Mouse (Mus musculus): Measurements from ENCODE around the gene Sp1.
A peak's percentile ranks its signal among the peaks of the same experiment; 100 is the strongest.

Sp1 gene

GRCm38 (mm10) chr15:102399229-102400221, 6.4 kb upstream of the Sp1 start:
- DNase-seq = peak; percentile 72

- no peak for DNase-seq
Measured at GRCm38 (mm10) chr15:102400476-102401045, 5.4 kb upstream of the Sp1 start.

DNA sequence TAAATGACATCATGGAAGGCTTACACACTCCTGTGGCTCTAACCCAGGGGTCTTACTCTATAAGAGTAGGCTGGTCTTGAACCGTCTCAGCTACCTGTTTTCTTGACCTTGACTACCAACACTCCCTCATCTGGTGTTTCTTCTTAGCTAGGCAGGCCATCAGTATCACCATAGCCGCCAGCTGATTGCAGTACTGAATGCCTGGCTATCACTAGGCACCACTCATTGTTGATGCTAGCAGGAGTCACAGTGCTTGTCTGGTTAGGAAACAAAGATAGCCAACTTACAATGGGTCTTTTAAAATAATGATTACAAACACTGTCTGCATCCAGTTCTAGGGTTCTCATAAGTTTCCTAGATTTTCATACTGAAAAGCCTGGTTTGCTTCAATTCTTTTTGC, 4.7 kb upstream of the Sp1 start:
- DNase-seq = no peak

DNA sequence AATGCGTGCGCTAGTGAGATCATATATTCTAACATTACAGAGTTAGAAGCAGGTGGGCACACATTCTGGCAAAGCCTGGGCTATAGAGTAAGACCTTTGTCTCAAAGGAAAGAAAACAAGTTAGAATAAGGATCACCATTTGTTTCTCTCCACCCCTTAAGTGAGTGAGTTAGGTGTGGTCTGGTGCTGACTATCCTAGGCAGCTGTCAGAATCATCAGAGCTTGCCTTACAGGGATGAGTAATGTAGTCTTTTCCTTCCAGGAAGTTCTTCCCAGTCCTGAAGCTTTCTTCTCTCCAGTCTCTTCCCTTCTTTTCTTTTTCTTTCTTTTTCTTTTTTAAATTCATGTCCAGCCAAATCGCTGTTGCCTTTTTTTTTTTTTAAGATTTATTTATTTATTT, 3.7 kb upstream of the Sp1 start:
- no peak for DNase-seq

GRCm38 (mm10) chr15:102404608-102405488, 1.1 kb upstream of the Sp1 start:
- DNase-seq = peak; percentile 29

GRCm38 (mm10) chr15:102406196-102406911, 411 bp downstream of the Sp1 start:
- peak; percentile 82 for DNase-seq

DNA sequence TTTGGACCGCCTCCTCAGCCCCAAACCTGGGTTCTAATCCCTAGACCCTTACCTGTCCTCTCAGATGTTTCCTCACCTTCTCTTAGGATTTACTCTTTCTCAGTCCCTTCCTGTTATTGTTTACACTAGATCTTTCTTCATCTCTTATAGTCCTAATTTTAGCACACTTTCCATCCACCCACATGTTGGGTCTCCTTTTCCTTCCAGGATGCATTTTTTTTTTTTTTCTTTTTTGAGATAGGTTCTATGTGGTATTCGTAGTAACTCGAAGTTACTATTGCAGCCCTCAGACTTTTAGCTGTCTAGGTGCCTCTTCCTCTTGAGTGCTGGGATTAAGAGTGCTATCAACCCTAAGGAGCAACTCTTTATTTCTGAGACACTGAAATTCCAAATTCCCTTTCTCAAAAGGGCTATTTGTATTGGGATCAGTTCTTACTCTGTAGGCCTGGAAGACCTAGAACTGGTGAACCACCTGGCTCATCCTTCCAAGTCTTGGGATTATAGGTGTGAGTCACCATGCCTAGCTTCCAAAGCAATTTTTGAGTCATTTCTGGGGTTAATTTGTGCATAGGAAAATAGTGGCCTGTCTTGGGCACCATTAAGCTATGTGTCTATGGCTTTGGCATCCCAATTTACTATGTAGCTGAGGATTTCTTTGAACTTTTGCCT, 1.1 kb downstream of the Sp1 start:
- no peak for DNase-seq

- peak; percentile 55 for DNase-seq
Measured at GRCm38 (mm10) chr15:102407681-102408557, 2.0 kb downstream of the Sp1 start.

DNA sequence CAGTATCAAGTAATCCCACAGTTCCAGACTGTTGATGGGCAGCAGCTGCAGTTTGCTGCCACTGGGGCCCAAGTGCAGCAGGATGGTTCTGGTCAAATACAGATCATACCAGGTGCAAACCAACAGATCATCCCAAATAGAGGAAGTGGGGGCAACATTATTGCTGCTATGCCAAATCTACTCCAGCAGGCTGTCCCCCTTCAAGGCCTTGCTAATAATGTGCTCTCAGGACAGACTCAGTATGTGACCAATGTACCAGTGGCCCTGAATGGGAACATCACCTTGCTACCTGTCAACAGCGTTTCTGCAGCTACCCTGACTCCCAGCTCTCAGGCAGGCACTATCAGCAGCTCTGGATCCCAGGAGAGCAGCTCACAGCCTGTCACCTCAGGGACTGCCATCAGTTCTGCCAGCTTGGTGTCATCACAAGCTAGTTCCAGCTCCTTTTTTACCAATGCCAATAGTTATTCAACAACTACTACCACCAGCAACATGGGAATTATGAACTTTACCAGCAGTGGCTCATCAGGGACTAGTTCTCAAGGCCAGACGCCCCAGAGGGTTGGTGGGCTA, 2.7 kb downstream of the Sp1 start:
- DNase-seq = peak; percentile 14

DNA sequence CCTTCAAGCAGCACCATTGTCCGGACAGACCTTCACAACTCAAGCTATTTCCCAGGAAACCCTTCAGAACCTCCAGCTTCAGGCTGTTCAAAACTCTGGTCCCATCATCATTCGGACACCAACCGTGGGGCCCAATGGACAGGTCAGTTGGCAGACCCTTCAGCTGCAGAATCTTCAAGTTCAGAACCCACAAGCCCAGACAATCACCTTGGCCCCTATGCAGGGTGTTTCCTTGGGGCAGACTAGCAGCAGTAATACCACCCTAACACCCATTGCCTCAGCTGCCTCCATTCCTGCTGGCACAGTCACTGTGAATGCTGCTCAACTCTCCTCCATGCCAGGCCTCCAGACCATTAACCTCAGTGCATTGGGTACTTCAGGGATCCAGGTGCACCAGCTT, 3.3 kb downstream of the Sp1 start:
- DNase-seq = peak; percentile 22

DNA sequence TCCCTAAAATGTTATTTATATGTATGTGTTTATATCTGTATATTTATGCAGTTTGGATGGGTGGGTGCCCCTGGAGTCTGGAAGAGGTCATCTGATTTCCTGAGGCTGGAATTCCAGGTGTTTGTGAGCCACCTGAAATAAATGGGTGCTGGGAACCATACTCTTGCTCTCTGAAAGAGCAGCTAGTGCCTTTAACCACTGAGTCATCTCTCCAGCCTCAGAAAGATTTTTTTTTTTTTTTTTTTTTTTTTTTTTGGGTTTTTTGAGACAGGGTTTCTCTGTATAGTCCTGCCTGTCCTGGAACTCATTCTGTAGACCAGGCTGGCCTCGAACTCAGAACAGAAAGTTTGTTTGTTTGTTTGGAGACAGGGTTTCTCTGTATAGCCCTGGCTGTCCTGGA, 5.1 kb downstream of the Sp1 start:
- no peak for DNase-seq

- DNase-seq = no peak
Measured at GRCm38 (mm10) chr15:102413687-102414086, 7.7 kb downstream of the Sp1 start.

DNA sequence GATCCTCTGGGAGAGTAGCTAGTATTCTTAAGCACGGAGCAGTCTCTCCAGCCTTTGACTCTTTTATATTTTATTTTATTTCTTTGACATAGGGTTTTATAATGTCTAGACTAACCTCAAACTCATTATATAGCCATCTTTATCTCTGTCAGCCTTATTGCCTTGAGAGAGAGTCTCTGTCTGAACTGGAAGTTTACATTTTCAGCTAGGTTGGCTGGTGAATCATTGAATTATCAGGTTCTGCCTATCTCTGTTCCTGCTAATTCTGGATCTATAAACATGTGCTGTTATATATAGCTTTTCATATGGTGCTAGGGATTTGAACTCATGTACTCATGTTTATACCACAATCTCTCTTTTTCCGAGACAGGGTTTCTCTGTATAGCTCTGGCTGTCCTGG, 11.6 kb downstream of the Sp1 start:
- DNase-seq = no peak

DNA sequence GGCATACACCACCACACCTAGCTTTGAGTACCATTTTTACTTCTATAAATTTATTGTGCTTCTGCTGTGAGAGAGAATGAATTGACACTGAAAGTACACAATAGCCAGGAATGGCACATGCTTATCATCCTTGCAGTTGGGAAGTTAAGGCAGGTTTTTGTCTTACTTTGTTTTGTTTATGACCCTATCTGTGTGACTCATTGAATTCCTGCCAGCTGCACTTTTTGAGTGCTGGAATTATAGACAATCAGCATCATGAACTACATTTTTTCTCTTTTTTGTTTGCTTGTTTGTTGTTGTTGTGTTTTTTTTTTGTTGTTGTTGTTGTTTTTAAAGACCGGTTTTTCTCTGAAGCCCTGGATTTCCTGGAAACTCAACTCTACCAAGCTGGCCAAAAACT, 15.0 kb downstream of the Sp1 start:
- no peak for DNase-seq

DNA sequence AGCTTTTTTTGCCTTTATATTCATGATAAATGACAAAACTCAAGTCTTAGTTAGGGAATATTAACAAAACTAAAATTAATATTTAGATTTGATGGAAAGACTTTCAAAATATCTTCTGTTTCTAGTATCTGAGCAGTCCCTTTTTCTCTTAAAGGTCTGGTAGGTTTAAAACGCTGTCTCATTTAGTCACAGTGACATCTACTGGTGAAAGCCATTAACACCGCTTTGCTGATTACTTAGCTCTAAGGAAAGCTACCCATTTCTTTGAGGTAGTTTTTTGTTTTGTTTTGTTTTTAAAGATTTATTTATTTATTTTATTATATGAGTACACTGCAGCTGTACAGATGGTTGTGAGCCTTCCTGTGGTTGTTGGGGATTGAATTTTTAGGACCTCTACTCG, 15.5 kb downstream of the Sp1 start:
- no peak for DNase-seq

DNA sequence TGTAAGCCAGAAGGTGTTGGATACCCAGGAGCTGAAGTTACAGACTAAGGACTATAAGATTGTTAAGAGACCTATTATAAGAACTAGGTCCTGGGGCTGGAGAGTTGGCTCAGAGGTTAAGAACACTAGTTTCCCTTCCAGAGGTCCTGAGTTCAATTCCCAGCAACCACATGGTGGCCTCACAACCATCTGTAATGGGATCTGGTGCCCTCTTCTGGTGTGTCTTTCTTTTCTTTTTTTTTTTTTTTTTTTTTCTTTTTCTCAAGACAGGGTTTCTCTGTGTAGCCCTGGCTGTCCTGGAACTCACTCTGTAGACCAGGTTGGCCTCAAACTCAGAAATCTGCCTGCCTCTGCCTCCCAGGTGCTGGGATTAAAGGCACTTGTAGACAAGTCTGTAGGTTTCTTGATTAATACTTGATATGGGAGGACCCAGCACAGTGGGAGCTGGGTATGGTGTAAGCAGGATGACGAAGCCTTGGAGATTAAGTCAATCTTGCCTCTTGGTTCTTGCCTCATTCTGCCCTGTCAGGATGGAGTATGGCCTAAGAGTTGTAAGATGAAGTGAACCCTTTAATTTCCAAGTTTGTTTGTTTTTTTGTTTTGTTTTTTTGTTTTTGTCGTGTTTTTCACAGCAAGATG, 17.8 kb downstream of the Sp1 start:
- no peak for DNase-seq

DNA sequence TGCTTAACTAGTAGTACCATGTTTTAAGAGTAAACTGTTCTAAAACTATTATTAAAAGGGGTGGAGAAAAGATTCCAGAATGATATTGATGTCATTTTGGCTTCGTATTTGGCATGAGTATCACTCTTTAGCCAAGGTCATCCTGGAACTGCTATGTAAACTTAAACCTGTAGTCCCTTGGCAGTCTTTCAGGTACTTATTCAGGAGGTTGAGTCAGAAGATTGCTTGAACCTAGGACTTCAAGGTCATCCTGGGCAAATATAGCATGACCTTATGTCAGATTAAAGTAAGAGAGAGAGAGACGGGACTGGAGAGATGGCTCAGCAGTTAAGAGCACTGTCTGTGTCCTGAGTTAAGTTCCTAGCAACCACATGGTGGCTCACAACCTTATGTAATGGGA, 18.7 kb downstream of the Sp1 start:
- DNase-seq = no peak

GRCm38 (mm10) chr15:102426963-102427362, 21.0 kb downstream of the Sp1 start:
- DNase-seq = no peak

DNA sequence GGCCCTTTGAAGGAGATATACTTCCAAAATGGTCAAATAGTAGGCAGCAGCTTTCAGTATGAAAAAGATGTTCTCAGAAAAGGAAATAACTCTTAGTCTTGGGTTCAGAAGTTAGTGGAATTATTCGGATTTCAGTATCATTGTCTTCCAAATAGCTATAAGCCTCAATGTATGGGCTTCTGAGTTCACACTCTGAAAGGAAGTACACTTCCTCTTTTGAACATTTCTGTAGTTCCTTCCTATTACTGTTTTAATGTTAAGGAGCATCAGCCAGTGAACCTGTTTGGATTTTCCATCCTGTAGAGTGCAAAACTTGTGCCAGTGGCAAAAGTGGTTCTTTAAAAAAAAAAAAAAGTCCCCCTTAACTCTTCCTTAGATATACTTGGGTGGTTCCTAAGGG, 26.1 kb downstream of the Sp1 start:
- no peak for DNase-seq

DNA sequence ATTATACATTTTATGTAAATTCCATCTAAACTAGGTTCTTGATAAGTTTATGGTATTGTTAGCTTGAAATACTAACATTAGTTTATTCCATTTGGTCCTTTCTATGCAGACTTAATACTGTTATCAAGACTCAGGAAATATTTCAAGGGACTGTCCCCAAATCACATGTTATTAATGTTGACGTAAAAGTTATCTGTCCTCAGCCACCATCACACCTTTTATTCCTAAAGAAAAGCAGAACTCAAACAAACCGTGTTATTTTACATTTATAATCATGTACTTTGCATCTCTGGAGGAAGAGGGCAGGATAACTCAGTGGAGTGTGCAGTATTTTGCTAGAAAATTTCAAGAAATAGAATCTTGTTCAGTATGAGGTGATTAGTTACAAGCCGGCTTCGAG, 27.2 kb downstream of the Sp1 start:
- DNase-seq = no peak
